Mouse (Mus musculus) spleen, adult 2 months (tissue): ENCODE measurements around the gene Gm20388.

Source experiments
- CTCF ChIP-seq: fragments of 200-500 bp; IDR thresholded peaks from 2 replicates; pipeline ENCODE4 v1.5.1; 2011; ENCODE audit warnings: mild to moderate bottlenecking, inconsistent platforms; ENCODE audit not compliant: insufficient read depth, insufficient read length, insufficient replicate concordance; ENCODE audit errors: extremely low read depth
- POLR2A ChIP-seq: fragments of 200-500 bp; IDR thresholded peaks from 2 replicates; pipeline ENCODE4 v1.6.1; 2011; ENCODE audit warnings: low read depth, low read length, inconsistent platforms

GRCm38 (mm10) chr8:122001339-122002115 is 2090.9 kb downstream of the Gm20388 start:
- TF ChIP-seq CTCF (no peak), POLR2A (no peak)
